Mouse (Mus musculus) heart, postnatal 25 days (tissue): ENCODE measurements around the gene 4930562C15Rik. TPM values are rescaled to one million over a fixed set of nuclear protein-coding genes. Genes with fewer than 3 reads are reported as not detected.

ENCODE experiments used
- DNase-seq: peaks from one replicate; pipeline ENCODE4 v3.0.0; 2022; ENCODE audit warnings: low spot score
- intact Hi-C: fragments of 180-260 bp; cut with DNase I; formaldehyde crosslinking; loops from one replicate; pipeline ENCODE4 v1.15.1; 2025
- total RNA-seq, 2 experiments: library from RNA; stranded (reverse); gene quantifications; 2 replicates each; pipeline ENCODE4 v1.2.3; 2021

Gene 4930562C15Rik
- total RNA-seq, 2 experiments from 2014 or later: not detected

- intact Hi-C loops: no loop called here
- no peak for DNase-seq
Observed at GRCm38 (mm10) chr16:4884930-4885329, 49.7 kb downstream of the 4930562C15Rik start.

GRCm38 (mm10) chr16:4885760-4886689 lies 50.8 kb downstream of the 4930562C15Rik start, which contains the start of gene Mgrn1:
Mgrn1 (plus strand) TSS chr16:4886249.
- peak; percentile 76 for DNase-seq
- intact Hi-C loops: loop anchor here (2.0 kb wide), 1 partner anchor 55 kb away; no protein-coding TSS in a partner anchor

- intact Hi-C loops: loop anchor here (2.0 kb wide), 1 partner anchor 54 kb away; no protein-coding TSS in a partner anchor
- DNase-seq: no peak
Observed at GRCm38 (mm10) chr16:4886690-4887020, 51.4 kb downstream of the 4930562C15Rik start.

- intact Hi-C loops: no loop called here
- DNase-seq: no peak
Observed at GRCm38 (mm10) chr16:4890201-4890709, 55.0 kb downstream of the 4930562C15Rik start.

- DNase-seq: no peak
- intact Hi-C loops: no loop called here
Observed at GRCm38 (mm10) chr16:4892171-4892570, 57.0 kb downstream of the 4930562C15Rik start.

GRCm38 (mm10) chr16:4894201-4894908 lies 59.1 kb downstream of the 4930562C15Rik start:
- intact Hi-C loops: no loop called here
- no peak for DNase-seq

- intact Hi-C loops: no loop called here
- peak; percentile 66 for DNase-seq
Observed at GRCm38 (mm10) chr16:4896249-4897027, 61.2 kb downstream of the 4930562C15Rik start.

- no peak for DNase-seq
- intact Hi-C loops: no loop called here
Observed at GRCm38 (mm10) chr16:4897146-4897730, 62.0 kb downstream of the 4930562C15Rik start.

- intact Hi-C loops: no loop called here
- DNase-seq: no peak
Observed at GRCm38 (mm10) chr16:4898881-4899280, 63.7 kb downstream of the 4930562C15Rik start.

- intact Hi-C loops: no loop called here
- DNase-seq: no peak
Observed at GRCm38 (mm10) chr16:4899711-4900110, 64.5 kb downstream of the 4930562C15Rik start.

- intact Hi-C loops: no loop called here
- no peak for DNase-seq
Observed at GRCm38 (mm10) chr16:4901167-4901566, 66.0 kb downstream of the 4930562C15Rik start.

GRCm38 (mm10) chr16:4902390-4902789 lies 67.2 kb downstream of the 4930562C15Rik start:
- DNase-seq: no peak
- intact Hi-C loops: no loop called here

- no peak for DNase-seq
- intact Hi-C loops: no loop called here
Observed at GRCm38 (mm10) chr16:4903491-4904102, 68.4 kb downstream of the 4930562C15Rik start.

- DNase-seq: no peak
- intact Hi-C loops: no loop called here
Observed at GRCm38 (mm10) chr16:4904878-4905277, 69.7 kb downstream of the 4930562C15Rik start.

- intact Hi-C loops: no loop called here
- DNase-seq: no peak
Observed at GRCm38 (mm10) chr16:4905591-4905990, 70.4 kb downstream of the 4930562C15Rik start.

- intact Hi-C loops: no loop called here
- no peak for DNase-seq
Observed at GRCm38 (mm10) chr16:4906559-4906958, 71.3 kb downstream of the 4930562C15Rik start.

- DNase-seq: no peak
- intact Hi-C loops: no loop called here
Observed at GRCm38 (mm10) chr16:4907386-4907785, 72.2 kb downstream of the 4930562C15Rik start.

- no peak for DNase-seq
- intact Hi-C loops: no loop called here
Observed at GRCm38 (mm10) chr16:4907972-4908371, 72.8 kb downstream of the 4930562C15Rik start.

GRCm38 (mm10) chr16:4909745-4910144 lies 74.5 kb downstream of the 4930562C15Rik start:
- intact Hi-C loops: loop anchor here (5.0 kb wide), 1 partner anchor 222 kb away; no protein-coding TSS in a partner anchor
- DNase-seq: no peak
